Mouse (Mus musculus) heart, embryonic 16.5 days (tissue): Measurements from ENCODE around the gene Pde4b. TPM values are rescaled to one million over a fixed set of nuclear protein-coding genes. Genes with fewer than 3 reads are reported as not detected.
"Not testable (repeated sequence)": the region's sequence is repeated elsewhere in the genome, so short reads cannot be mapped to it uniquely, and the experiment has no call there.

Experiments
- ATAC-seq: fragments of 200-750 bp; cut with Nextera tagmentation; replicated peaks from 2 replicates; pipeline ENCODE4 v1.8.0; 2017; ENCODE audit warnings: moderate number of reproducible peaks; ENCODE audit not compliant: insufficient read depth, low FRiP score; ENCODE audit errors: extremely low read depth
- H3K27ac ChIP-seq: fragments of 300-500 bp; sonication (generic); 2 replicates; pipeline ENCODE4 v1.5.1; 2014; ENCODE audit warnings: mild to moderate bottlenecking, low read length, control low read depth, moderate library complexity
- H3K27me3 ChIP-seq: fragments of 300-500 bp; sonication (generic); 2 replicates; pipeline ENCODE4 v1.6.1; 2014; ENCODE audit warnings: low read length, mixed read lengths; ENCODE audit not compliant: control insufficient read depth, insufficient read depth
- H3K36me3 ChIP-seq: fragments of 300-500 bp; sonication (generic); 2 replicates; pipeline ENCODE4 v1.6.1; 2014; ENCODE audit not compliant: control insufficient read depth, insufficient read depth
- H3K4me1 ChIP-seq: fragments of 300-500 bp; sonication (generic); 2 replicates; pipeline ENCODE4 v1.6.1; 2014; ENCODE audit warnings: low read length, mixed read lengths; ENCODE audit not compliant: control insufficient read depth, insufficient read depth
- H3K4me2 ChIP-seq: fragments of 300-500 bp; sonication (generic); 2 replicates; pipeline ENCODE4 v1.6.1; 2014; ENCODE audit warnings: low read depth, mild to moderate bottlenecking, control low read depth, low read length
- H3K4me3 ChIP-seq: fragments of 300-500 bp; sonication (generic); 2 replicates; pipeline ENCODE4 v1.5.1; 2014; ENCODE audit warnings: mild to moderate bottlenecking, control low read depth, low read length
- H3K9ac ChIP-seq: fragments of 300-500 bp; sonication (generic); 2 replicates; pipeline ENCODE4 v1.6.1; 2014; ENCODE audit warnings: low read length, control low read depth
- H3K9me3 ChIP-seq: fragments of 300-500 bp; sonication (generic); replicated peaks from 2 replicates; pipeline ENCODE4 v1.6.1; 2016; ENCODE audit warnings: low read length; ENCODE audit not compliant: control insufficient read depth
- WGBS: fragments of 180-500 bp; shearing (Covaris S2); extraction: QIAGEN DNeasy Blood & Tissue Kit; methylation state at CpG from one replicate; pipeline ENCODE4 v1.1.7; 2014; 5-methylcytosine and 5-hydroxymethylcytosine counted together
- polyA plus RNA-seq: library from polyadenylated mRNA; unstranded; fragments of >200 nt; fragmentation: Nextera tagmentation; extraction: Ambion mirVana; gene quantifications from 2 replicates; pipeline ENCODE4 v1.2.1, GENCODE M21; 2015

The Pde4b gene
- polyA plus RNA-seq = 28.4 and 29.4 TPM in 2 replicates

DNA sequence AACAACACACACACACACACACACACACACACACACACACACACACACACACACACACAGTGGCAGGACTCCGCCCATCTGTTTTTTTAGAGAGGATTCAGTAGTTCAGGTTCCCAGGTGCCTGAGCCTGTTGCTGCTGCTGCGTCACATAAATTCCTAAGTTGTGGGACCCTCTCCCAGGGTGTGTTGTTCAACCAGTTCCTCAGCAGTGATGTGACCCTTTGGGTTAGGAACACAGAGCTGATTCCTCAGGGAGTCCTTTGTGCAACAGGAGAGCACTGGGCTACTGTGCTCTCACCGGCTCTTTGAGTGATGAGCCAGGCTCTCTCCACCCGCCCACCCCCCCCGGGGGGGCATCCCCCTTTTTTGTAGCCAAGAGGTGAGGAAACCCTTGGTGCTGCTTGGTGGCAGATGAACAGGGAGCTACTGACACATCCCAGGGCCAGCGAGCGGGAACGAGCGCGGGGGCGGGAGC lies at the start of gene Pde4b:
Gene Pde4b, plus strand, starts transcription at position 453 of the 475 bp plus-strand sequence.
- H3K27ac ChIP-seq = no peak within 1 kb of the TSS
- peaks cover 2% of the 10 kb centered on the region; the same call in 1 of the 2 replicates for H3K4me1 ChIP-seq
- no peak for ATAC-seq
- peaks cover 26% of the 10 kb centered on the region for H3K27me3 ChIP-seq
- WGBS = 11% methylated on average over 11 of the region's 11 CpGs
- peak within 1 kb of the TSS; percentile 11 for H3K9ac ChIP-seq
- peak within 1 kb of the TSS; percentile 58 for H3K4me3 ChIP-seq
- no peaks in the 10 kb centered on the region for H3K36me3 ChIP-seq
- H3K4me2 ChIP-seq = peak within 1 kb of the TSS; percentile 97
- no peaks in the 10 kb centered on the region for H3K9me3 ChIP-seq

DNA sequence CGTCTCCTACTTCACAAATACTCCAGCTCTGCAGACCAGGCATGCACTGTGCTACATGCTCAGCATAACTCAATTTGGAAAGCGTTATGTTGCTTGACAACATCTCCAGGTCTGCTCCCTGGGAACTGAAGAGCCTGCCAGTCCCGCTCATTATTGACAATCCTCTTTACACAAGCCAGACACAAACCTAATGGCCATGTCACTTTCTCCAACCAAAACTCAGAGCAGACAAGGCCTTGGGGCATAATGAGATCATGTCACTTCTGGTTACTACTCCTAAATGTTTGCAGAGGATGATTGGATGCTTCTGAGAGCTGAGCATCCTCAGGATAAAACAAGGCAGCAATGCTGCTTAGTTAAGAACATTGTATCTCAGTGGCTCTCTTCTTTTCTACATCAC lies 47.2 kb upstream of the Pde4b start:
- Histone ChIP-seq H3K36me3 (no peaks in the 10 kb centered on the region), H3K4me2 (no peak overlapping the region), H3K27me3 (no peaks in the 10 kb centered on the region), H3K27ac (no peak overlapping the region), H3K4me1 (no peaks in the 10 kb centered on the region), H3K9ac (no peak overlapping the region), H3K4me3 (no peak overlapping the region), H3K9me3 (no peaks in the 10 kb centered on the region)
- 48% methylated on average over 3 of the region's 3 CpGs for WGBS
- ATAC-seq = no peak

DNA sequence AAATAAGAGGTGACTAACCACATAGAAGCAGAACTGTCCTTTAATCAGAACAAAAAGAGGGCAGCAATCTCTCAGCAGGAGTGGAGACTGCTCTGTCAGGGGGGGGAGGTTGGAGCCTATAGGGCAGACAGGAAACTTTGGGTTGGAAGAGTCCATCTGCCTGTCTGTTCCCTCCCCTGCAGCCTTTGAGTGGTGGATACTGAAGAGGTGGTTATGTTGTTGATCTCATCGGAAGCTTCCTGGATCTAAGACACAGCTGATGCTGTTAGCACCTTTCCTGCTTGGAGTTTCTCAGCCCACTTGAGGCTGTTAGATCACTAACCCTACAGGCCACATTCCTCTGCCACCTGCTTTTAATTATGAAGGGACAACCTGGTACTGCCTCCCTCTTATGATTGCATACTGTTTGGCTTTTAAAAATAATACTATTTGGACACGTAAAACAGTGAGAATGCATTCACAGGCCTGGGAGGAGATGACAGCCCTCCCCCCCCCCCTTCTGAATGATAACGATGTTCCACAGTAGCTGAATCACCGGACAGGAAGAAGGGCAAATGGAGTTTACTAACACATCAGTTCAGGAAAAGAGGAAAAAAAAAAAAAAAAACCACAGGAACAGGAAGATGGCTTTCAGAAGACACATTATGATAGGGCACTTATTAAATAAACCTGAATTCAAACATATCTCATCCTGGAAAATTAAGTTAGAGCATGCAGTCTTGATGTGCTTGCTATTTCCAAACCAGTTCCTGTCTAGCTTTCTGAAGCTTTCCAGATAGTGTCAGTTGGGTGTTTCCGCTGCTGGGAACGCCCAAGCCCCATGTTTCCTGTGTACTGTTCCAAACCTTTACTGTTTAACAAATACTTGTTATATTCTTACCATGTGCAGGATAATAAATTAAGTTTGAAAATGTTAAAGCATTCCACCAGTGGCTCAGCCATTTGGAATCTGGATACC lies 41.9 kb upstream of the Pde4b start:
- Histone ChIP-seq H3K4me3 (no peak overlapping the region), H3K4me1 (no peaks in the 10 kb centered on the region), H3K9ac (no peak overlapping the region), H3K4me2 (no peak overlapping the region), H3K27me3 (no peaks in the 10 kb centered on the region), H3K36me3 (no peaks in the 10 kb centered on the region), H3K9me3 (no peaks in the 10 kb centered on the region), H3K27ac (peak overlapping the region; percentile 64; the same call in 1 of the 2 replicates)
- WGBS = 25% methylated on average over 6 of the region's 6 CpGs
- no peak; the same call in 1 of the 2 replicates for ATAC-seq

- H3K9me3 ChIP-seq, H3K27ac ChIP-seq, H3K36me3 ChIP-seq, ATAC-seq, H3K9ac ChIP-seq, H3K4me2 ChIP-seq, H3K27me3 ChIP-seq, H3K4me1 ChIP-seq, H3K4me3 ChIP-seq: not testable (repeated sequence)
- 93% methylated on average over 14 of the region's 14 CpGs for WGBS
Observed at GRCm38 (mm10) chr4:102049368-102049767, 38.0 kb upstream of the Pde4b start.

DNA sequence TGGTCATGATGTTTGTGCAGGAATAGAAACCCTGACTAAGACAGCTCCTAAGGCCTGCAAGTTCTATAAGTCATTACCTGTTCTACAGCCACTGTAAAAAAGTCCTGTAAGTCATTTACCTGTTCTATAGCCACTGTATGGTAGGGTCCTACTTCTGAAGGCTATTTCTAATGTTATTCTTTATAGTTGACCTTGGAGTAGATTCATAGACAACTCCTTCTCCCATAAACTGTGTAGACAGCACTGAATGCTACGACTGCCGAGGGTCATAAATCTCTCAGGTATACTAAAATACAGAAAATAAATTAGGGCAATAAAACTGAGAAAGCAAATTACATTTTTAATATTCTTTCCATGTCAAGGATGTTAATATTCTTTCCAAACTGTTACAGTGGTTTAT lies 26.0 kb upstream of the Pde4b start:
- WGBS = 92% methylated on average over 2 of the region's 2 CpGs

GRCm38 (mm10) chr4:102069314-102069713 lies 18.0 kb upstream of the Pde4b start:
- Histone ChIP-seq H3K36me3 (no peaks in the 10 kb centered on the region), H3K9ac (no peak overlapping the region), H3K27me3 (no peaks in the 10 kb centered on the region), H3K27ac (no peak overlapping the region), H3K9me3 (no peaks in the 10 kb centered on the region), H3K4me3 (no peak overlapping the region), H3K4me1 (no peaks in the 10 kb centered on the region), H3K4me2 (no peak overlapping the region)
- ATAC-seq = no peak
- 85% methylated on average over 2 of the region's 2 CpGs for WGBS

More for the DNA sequence above, 26.0 kb upstream of the Pde4b start:
- H3K36me3 ChIP-seq = no peaks in the 10 kb centered on the region
- H3K4me1 ChIP-seq = no peaks in the 10 kb centered on the region
- H3K27ac ChIP-seq = no peak overlapping the region
- H3K4me3 ChIP-seq = no peak overlapping the region
- H3K9ac ChIP-seq = no peak overlapping the region
- H3K27me3 ChIP-seq = no peaks in the 10 kb centered on the region
- no peaks in the 10 kb centered on the region for H3K9me3 ChIP-seq
- H3K4me2 ChIP-seq = no peak overlapping the region
- ATAC-seq = no peak

GRCm38 (mm10) chr4:102086336-102086735 lies 1.0 kb upstream of the Pde4b start:
- Histone ChIP-seq H3K4me1 (peaks cover 2% of the 10 kb centered on the region; the same call in 1 of the 2 replicates), H3K9me3 (no peaks in the 10 kb centered on the region), H3K36me3 (no peaks in the 10 kb centered on the region), H3K4me3 (no peak overlapping the region), H3K27me3 (peaks cover 26% of the 10 kb centered on the region), H3K27ac (no peak overlapping the region), H3K9ac (no peak overlapping the region), H3K4me2 (no peak overlapping the region)
- WGBS = 83% methylated on average over 4 of the region's 4 CpGs
- ATAC-seq = no peak

- H3K27ac ChIP-seq = no peak overlapping the region
Observed at GRCm38 (mm10) chr4:102087566-102088234, 357 bp downstream of the Pde4b start.

More at GRCm38 (mm10) chr4:102087566-102088234, 357 bp downstream of the Pde4b start:
- under 1% methylated on average over 64 of the region's 64 CpGs for WGBS
- peaks cover 2% of the 10 kb centered on the region; the same call in 1 of the 2 replicates for H3K4me1 ChIP-seq
- peak overlapping the region; percentile 58 for H3K4me3 ChIP-seq
- no peaks in the 10 kb centered on the region for H3K36me3 ChIP-seq
- H3K9ac ChIP-seq = peak overlapping the region; percentile 11
- peak overlapping the region; percentile 97 for H3K4me2 ChIP-seq
- no peaks in the 10 kb centered on the region for H3K9me3 ChIP-seq
- peaks cover 26% of the 10 kb centered on the region for H3K27me3 ChIP-seq
- no peak; the same call in 1 of the 2 replicates for ATAC-seq
